In genomic region chr6:143157401-143157800, GRCm38 (mm10) we compare ENCODE assay signal across 15 mouse cellular contexts.
"Had no signal": no experiment of that assay in that cellular context is flagged by ENCODE, and none has a peak within 500 bp of the region (broad histone marks: within the 10 kb centered on the region; RNA-seq: fewer than 3 reads in every experiment).

No protein-coding gene starts in this region.

- H3K4me3 ChIP-seq: layer of hippocampus, adult 2 months; liver, embryonic 13.5 days; midbrain, embryonic 12.5 days; myocyte; neural tube, embryonic 13.5 days had no signal

- H3K27ac ChIP-seq: kidney, postnatal 0 days; layer of hippocampus, adult 2 months; liver, embryonic 13.5 days; midbrain, embryonic 12.5 days; neural tube, embryonic 13.5 days had no signal

- DNase-seq: kidney, adult 18-20 months; kidney, postnatal 25 days; layer of hippocampus, adult 9-11 months; liver, embryonic 13.5 days; lung, adult 2 months; lung, postnatal 14 days; lung, postnatal 4 days; retina, postnatal 1 day; right cerebral cortex, postnatal 25 days; spleen, adult 18-20 months had no signal

- H3K36me3 ChIP-seq: liver, embryonic 13.5 days; midbrain, embryonic 12.5 days; neural tube, embryonic 13.5 days had no signal

- H3K27me3 ChIP-seq: liver, embryonic 13.5 days; midbrain, embryonic 12.5 days; neural tube, embryonic 13.5 days had no signal
